Mouse (Mus musculus) midbrain, embryonic 11.5 days (tissue): Measurements from ENCODE around the gene Ankrd33. TPM values are rescaled to one million over a fixed set of nuclear protein-coding genes. Genes with fewer than 3 reads are reported as not detected.

ENCODE experiments used
- ATAC-seq: fragments of 200-750 bp; cut with Nextera tagmentation; 2 replicates; pipeline ENCODE4 v1.8.0; 2017; ENCODE audit warnings: moderate TSS enrichment, moderate library complexity; ENCODE audit not compliant: low FRiP score
- DNase-seq: peaks from one replicate; pipeline ENCODE4 v3.0.0; 2015; ENCODE audit warnings: low spot score; ENCODE audit errors: missing footprints
- H3K27ac ChIP-seq: fragments of 300-500 bp; sonication (generic); 2 replicates; pipeline ENCODE4 v1.5.1; 2014; ENCODE audit warnings: low read depth, low read length
- H3K27me3 ChIP-seq: fragments of 300-500 bp; sonication (generic); 2 replicates; pipeline ENCODE4 v1.6.1; 2014; ENCODE audit warnings: mild to moderate bottlenecking, low read length, moderate library complexity, mixed read lengths; ENCODE audit not compliant: control insufficient read depth, insufficient read depth
- H3K36me3 ChIP-seq: fragments of 300-500 bp; sonication (generic); 2 replicates; pipeline ENCODE4 v1.6.1; 2014; ENCODE audit warnings: mild to moderate bottlenecking, low read length, moderate library complexity, mixed read lengths; ENCODE audit not compliant: control insufficient read depth, insufficient read depth
- H3K4me1 ChIP-seq: fragments of 300-500 bp; sonication (generic); 2 replicates; pipeline ENCODE4 v1.6.1; 2014; ENCODE audit warnings: low read length; ENCODE audit not compliant: control insufficient read depth, insufficient read depth
- H3K4me2 ChIP-seq: fragments of 300-500 bp; sonication (generic); 2 replicates; pipeline ENCODE4 v1.6.1; 2014; ENCODE audit warnings: mild to moderate bottlenecking, moderate library complexity
- H3K4me3 ChIP-seq: fragments of 300-500 bp; sonication (generic); 2 replicates; pipeline ENCODE4 v1.5.1; 2014; ENCODE audit warnings: low read depth, low read length
- H3K9ac ChIP-seq: fragments of 300-500 bp; sonication (generic); 2 replicates; pipeline ENCODE4 v1.6.1; 2014; ENCODE audit warnings: low read length
- H3K9me3 ChIP-seq: fragments of 300-500 bp; sonication (generic); 2 replicates; pipeline ENCODE4 v1.6.1; 2016; ENCODE audit warnings: low read length; ENCODE audit not compliant: control insufficient read depth
- WGBS: fragments of 180-500 bp; shearing (Covaris S2); extraction: QIAGEN DNeasy Blood & Tissue Kit; methylation state at CpG from one replicate; pipeline ENCODE4 v1.1.7; 2014; 5-methylcytosine and 5-hydroxymethylcytosine counted together
- polyA plus RNA-seq: library from polyadenylated mRNA; unstranded; fragments of >200 nt; fragmentation: Nextera tagmentation; extraction: Ambion mirVana; gene quantifications from 2 replicates; pipeline ENCODE4 v1.2.1, GENCODE M21; 2014

Gene Ankrd33
- polyA plus RNA-seq, result not detected in 2 replicates

- Histone ChIP-seq H3K9ac (no peak within 1 kb of the TSS), H3K4me1 (no peaks in the 10 kb centered on the region), H3K9me3 (no peaks in the 10 kb centered on the region; the same call in 1 of the 2 replicates), H3K27me3 (no peaks in the 10 kb centered on the region; the same call in 1 of the 2 replicates), H3K4me3 (no peak within 1 kb of the TSS), H3K27ac (no peak within 1 kb of the TSS), H3K4me2 (no peak within 1 kb of the TSS), H3K36me3 (no peaks in the 10 kb centered on the region)
- WGBS, result 81% methylated on average over 5 of the region's 5 CpGs
- ATAC-seq (no peak), DNase-seq (no peak)
Measured at GRCm38 (mm10) chr15:101115511-101116110, at the start of gene Ankrd33. Gene Ankrd33 (plus strand): TSS chr15:101115755.

GRCm38 (mm10) chr15:101066364-101066847, 49.1 kb upstream of the Ankrd33 start:
- H3K9ac ChIP-seq, result peak overlapping the region; percentile 45; the same call in 1 of the 2 replicates
- no peaks in the 10 kb centered on the region for H3K9me3 ChIP-seq
- no peak overlapping the region for H3K4me3 ChIP-seq
- peak; percentile 92 for DNase-seq
- ATAC-seq, result peak; percentile 66
- peaks cover 85% of the 10 kb centered on the region for H3K4me1 ChIP-seq
- 6% methylated on average over 6 of the region's 6 CpGs for WGBS
- H3K4me2 ChIP-seq, result peak overlapping the region; percentile 19
- no peaks in the 10 kb centered on the region for H3K27me3 ChIP-seq
- no peaks in the 10 kb centered on the region for H3K36me3 ChIP-seq
- peak overlapping the region; percentile 92 for H3K27ac ChIP-seq

- Histone ChIP-seq H3K4me2 (peak overlapping the region; percentile 23), H3K27ac (peak overlapping the region; percentile 92), H3K9me3 (no peaks in the 10 kb centered on the region), H3K27me3 (no peaks in the 10 kb centered on the region), H3K36me3 (no peaks in the 10 kb centered on the region), H3K4me3 (no peak overlapping the region), H3K9ac (peak overlapping the region; percentile 45; the same call in 1 of the 2 replicates), H3K4me1 (peaks cover 81% of the 10 kb centered on the region)
- ATAC-seq (peak; percentile 78), DNase-seq (peak; percentile 94)
- whole genome bisulfite sequencing, result 3% methylated on average over 7 of the region's 9 CpGs
Measured at GRCm38 (mm10) chr15:101066920-101067696, 48.4 kb upstream of the Ankrd33 start.

GRCm38 (mm10) chr15:101068029-101068428, 47.5 kb upstream of the Ankrd33 start:
- 23% methylated on average over 3 of the region's 3 CpGs for WGBS
- H3K9ac ChIP-seq, result no peak overlapping the region; the same call in 1 of the 2 replicates
- ATAC-seq (no peak), DNase-seq (no peak)
- H3K9me3 ChIP-seq, result no peaks in the 10 kb centered on the region
- H3K27ac ChIP-seq, result peak overlapping the region; percentile 92
- H3K36me3 ChIP-seq, result no peaks in the 10 kb centered on the region
- H3K4me3 ChIP-seq, result no peak overlapping the region
- no peaks in the 10 kb centered on the region for H3K27me3 ChIP-seq
- peaks cover 71% of the 10 kb centered on the region for H3K4me1 ChIP-seq
- H3K4me2 ChIP-seq, result no peak overlapping the region

- Histone ChIP-seq H3K27ac (peak overlapping the region; percentile 92; the same call in 1 of the 2 replicates), H3K36me3 (no peaks in the 10 kb centered on the region), H3K4me1 (peaks cover 68% of the 10 kb centered on the region), H3K4me3 (no peak overlapping the region), H3K9me3 (no peaks in the 10 kb centered on the region), H3K27me3 (no peaks in the 10 kb centered on the region), H3K9ac (peak overlapping the region; percentile 33; the same call in 1 of the 2 replicates), H3K4me2 (no peak overlapping the region)
- ATAC-seq, result no peak
- 45% methylated on average over 4 of the region's 4 CpGs for whole genome bisulfite sequencing
- no peak for DNase-seq
Measured at GRCm38 (mm10) chr15:101068671-101069070, 46.9 kb upstream of the Ankrd33 start.

- Histone ChIP-seq H3K4me3 (no peak overlapping the region), H3K27ac (no peak overlapping the region), H3K4me2 (no peak overlapping the region), H3K9me3 (no peaks in the 10 kb centered on the region), H3K9ac (no peak overlapping the region; the same call in 1 of the 2 replicates), H3K27me3 (no peaks in the 10 kb centered on the region), H3K4me1 (peaks cover 71% of the 10 kb centered on the region), H3K36me3 (no peaks in the 10 kb centered on the region)
- 50% methylated on average over 9 of the region's 9 CpGs for WGBS
- DNase-seq (peak; percentile 91), ATAC-seq (no peak)
Measured at GRCm38 (mm10) chr15:101069641-101070190, 45.8 kb upstream of the Ankrd33 start.

GRCm38 (mm10) chr15:101070762-101071161, 44.8 kb upstream of the Ankrd33 start:
- Histone ChIP-seq H3K27ac (no peak overlapping the region; the same call in 1 of the 2 replicates), H3K4me2 (no peak overlapping the region), H3K36me3 (no peaks in the 10 kb centered on the region), H3K4me1 (peaks cover 69% of the 10 kb centered on the region), H3K9me3 (no peaks in the 10 kb centered on the region), H3K27me3 (no peaks in the 10 kb centered on the region), H3K9ac (peak overlapping the region; percentile 36; the same call in 1 of the 2 replicates), H3K4me3 (no peak overlapping the region)
- 32% methylated on average over 5 of the region's 5 CpGs for WGBS
- ATAC-seq (no peak), DNase-seq (no peak)

- DNase-seq (no peak), ATAC-seq (no peak)
- Histone ChIP-seq H3K9ac (no peak overlapping the region), H3K27me3 (no peaks in the 10 kb centered on the region), H3K9me3 (no peaks in the 10 kb centered on the region), H3K36me3 (no peaks in the 10 kb centered on the region), H3K4me3 (no peak overlapping the region), H3K27ac (no peak overlapping the region), H3K4me2 (no peak overlapping the region), H3K4me1 (peaks cover 62% of the 10 kb centered on the region)
- 72% methylated on average over 2 of the region's 2 CpGs for WGBS
Measured at GRCm38 (mm10) chr15:101072736-101073135, 42.8 kb upstream of the Ankrd33 start.
